Mouse (Mus musculus): ENCODE results near the gene Igsf8. TPM values are rescaled to one million over a fixed set of nuclear protein-coding genes. Genes with fewer than 3 reads are reported as not detected.

Gene Igsf8
- total RNA-seq, 2 experiments from 2014 or later, result 24.9 to 39.2 TPM

GRCm38 (mm10) chr1:172349916-172350812, 88.7 kb downstream of the Igsf8 start:
- no peak for DNase-seq

GRCm38 (mm10) chr1:172352001-172352400, 90.6 kb downstream of the Igsf8 start:
- peak; percentile 32 to 47 for DNase-seq

- no peak for DNase-seq
These were observed 91.0 kb downstream of the Igsf8 start for GRCm38 (mm10) chr1:172352453-172352852.

- DNase-seq, result no peak
These were observed 93.9 kb downstream of the Igsf8 start for GRCm38 (mm10) chr1:172355336-172355735.

- DNase-seq, result peak; percentile 65 to 78
These were observed 96.1 kb downstream of the Igsf8 start for GRCm38 (mm10) chr1:172357550-172357949.

GRCm38 (mm10) chr1:172358341-172358740, 96.9 kb downstream of the Igsf8 start:
- no peak for DNase-seq

- peak; percentile 56 to 66 for DNase-seq
These were observed 103.2 kb downstream of the Igsf8 start for GRCm38 (mm10) chr1:172364684-172365083.

GRCm38 (mm10) chr1:172368768-172369418, 107.5 kb downstream of the Igsf8 start:
- peak; percentile 60 to 75 for DNase-seq

Other genes starting within 250 kb of the Igsf8 start
- 1 to 10 TPM; 2.5 to 5.7 TPM for gene Vangl2, start 233.2 kb upstream of the Igsf8 start, total RNA-seq (2021)
- not detected for gene Nhlh1, start 204.1 kb upstream of the Igsf8 start, total RNA-seq (2021)
- gene Copa, start 179.1 kb upstream of the Igsf8 start, total RNA-seq (2021), result 100 to 1,000 TPM; 178 to 197 TPM
- 100 to 1,000 TPM in 1 of 2 experiments, 10 to 100 TPM in 1; 94.4 to 101 TPM for gene Ncstn, start 178.8 kb upstream of the Igsf8 start, total RNA-seq (2021)
- 100 to 1,000 TPM; 112 to 147 TPM for gene Pex19, start 134.9 kb upstream of the Igsf8 start, total RNA-seq (2021)
- gene Dcaf8, start 113.6 kb upstream of the Igsf8 start, total RNA-seq (2021), result 100 to 1,000 TPM; 108 to 143 TPM
- 10 to 100 TPM; 53.9 to 62.1 TPM for gene Pea15a, start 54.8 kb upstream of the Igsf8 start, total RNA-seq (2021)
- under 1 TPM in 1 of 2 experiments, not detected in 1; 0.46 TPM for gene Casq1, start 41.8 kb upstream of the Igsf8 start, total RNA-seq (2021)
- gene Atp1a4, start 3.2 kb upstream of the Igsf8 start, total RNA-seq (2021), result 1 to 10 TPM in 1 of 2 experiments, under 1 TPM in 1; 0.53 to 1.4 TPM
- gene Atp1a2, start 36.4 kb downstream of the Igsf8 start, total RNA-seq (2021), result 100 to 1,000 TPM; 134 to 155 TPM
- gene Kcnj9, start 67.7 kb downstream of the Igsf8 start, total RNA-seq (2021), result under 1 TPM in 1 of 2 experiments, not detected in 1; 0.23 TPM
- under 1 TPM; 0.46 to 0.56 TPM for gene Kcnj10, start 79.6 kb downstream of the Igsf8 start, total RNA-seq (2021)
- gene Pigm, start 114.9 kb downstream of the Igsf8 start, total RNA-seq (2021), result 10 to 100 TPM; 11.2 to 13.2 TPM
- gene Slamf9, start 213.7 kb downstream of the Igsf8 start, total RNA-seq (2021), result 1 to 10 TPM; 2.3 to 4.5 TPM
- gene Igsf9, start 220.1 kb downstream of the Igsf8 start, total RNA-seq (2021), result 1 to 10 TPM; 1.6 to 1.8 TPM
- gene Tagln2, start 238.4 kb downstream of the Igsf8 start, total RNA-seq (2021), result 10 to 100 TPM; 90.5 to 91.7 TPM

Data from adrenal gland, postnatal 36 days (tissue).